Mouse (Mus musculus) hindbrain, embryonic 10.5 days (tissue): Measurements from ENCODE around the gene Slc7a1. TPM values are rescaled to one million over a fixed set of nuclear protein-coding genes. Genes with fewer than 3 reads are reported as not detected.
A peak's percentile ranks its signal among the peaks of the same experiment; 100 is the strongest.

Experiments
- DNase-seq: peaks from one replicate; pipeline ENCODE4 v3.0.0-alpha.2; 2017; ENCODE audit warnings: low spot score
- H3K27ac ChIP-seq: fragments of 300-500 bp; sonication (generic); 2 replicates; pipeline ENCODE4 v1.5.1; 2016; ENCODE audit warnings: mild to moderate bottlenecking, moderate library complexity
- H3K27me3 ChIP-seq: fragments of 300-500 bp; sonication (generic); 2 replicates; pipeline ENCODE4 v1.6.1; 2016; ENCODE audit warnings: mild to moderate bottlenecking; ENCODE audit not compliant: poor library complexity, insufficient read depth, severe bottlenecking
- H3K36me3 ChIP-seq: fragments of 300-500 bp; sonication (generic); 2 replicates; pipeline ENCODE4 v1.6.1; 2016; ENCODE audit warnings: mild to moderate bottlenecking, moderate library complexity
- H3K4me1 ChIP-seq: fragments of 300-500 bp; sonication (generic); replicated peaks from 2 replicates; pipeline ENCODE4 v1.6.1; 2016; ENCODE audit warnings: mild to moderate bottlenecking
- H3K4me3 ChIP-seq: fragments of 300-500 bp; sonication (generic); 2 replicates; pipeline ENCODE4 v1.5.1; 2016; ENCODE audit warnings: mild to moderate bottlenecking, moderate library complexity
- H3K9me3 ChIP-seq: fragments of 300-500 bp; sonication (generic); 2 replicates; pipeline ENCODE4 v1.6.1; 2016; ENCODE audit warnings: mild to moderate bottlenecking, moderate library complexity
- WGBS: fragments of 180-500 bp; shearing (Covaris S2); methylation state at CpG from one replicate; pipeline ENCODE4 v1.1.7; 2016; 5-methylcytosine and 5-hydroxymethylcytosine counted together
- polyA plus RNA-seq: library from polyadenylated mRNA; unstranded; fragments of >200 nt; fragmentation: Nextera tagmentation; extraction: Ambion mirVana; gene quantifications from 2 replicates; pipeline ENCODE4 v1.2.1, GENCODE M21; 2016

Slc7a1 gene
- polyA plus RNA-seq, 1 experiment from 2014 or later: 10.8 TPM

- H3K36me3 ChIP-seq: no peaks in the 10 kb centered on the region
- H3K4me1 ChIP-seq: no peaks in the 10 kb centered on the region
- WGBS: 92% methylated on average over 4 of the region's 4 CpGs
- no peaks in the 10 kb centered on the region for H3K27me3 ChIP-seq
- H3K9me3 ChIP-seq: 0 out of 2 replicates have a peak, but pooled peaks cover under 1% of the 10 kb centered on the region
- H3K4me3 ChIP-seq: no peak overlapping the region
- DNase-seq: no peak
- H3K27ac ChIP-seq: no peak overlapping the region
Measured at GRCm38 (mm10) chr5:148412504-148412903, 12.8 kb upstream of the Slc7a1 start.

GRCm38 (mm10) chr5:148409465-148409864 is 9.8 kb upstream of the Slc7a1 start:
- no peak for DNase-seq
- 88% methylated on average over 8 of the region's 8 CpGs for WGBS

GRCm38 (mm10) chr5:148406913-148407312 is 7.2 kb upstream of the Slc7a1 start:
- no peaks in the 10 kb centered on the region for H3K4me1 ChIP-seq
- 89% methylated on average over 2 of the region's 2 CpGs for WGBS
- no peak overlapping the region for H3K27ac ChIP-seq
- H3K27me3 ChIP-seq: no peaks in the 10 kb centered on the region; the same call in 1 of the 2 replicates
- no peak overlapping the region for H3K4me3 ChIP-seq
- H3K36me3 ChIP-seq: no peaks in the 10 kb centered on the region
- no peak for DNase-seq
- H3K9me3 ChIP-seq: peaks cover 5% of the 10 kb centered on the region; the same call in 1 of the 2 replicates

More at GRCm38 (mm10) chr5:148409465-148409864, 9.8 kb upstream of the Slc7a1 start:
- Histone ChIP-seq H3K36me3 (no peaks in the 10 kb centered on the region), H3K4me3 (no peak overlapping the region), H3K4me1 (no peaks in the 10 kb centered on the region), H3K27ac (no peak overlapping the region), H3K27me3 (no peaks in the 10 kb centered on the region), H3K9me3 (peaks cover 5% of the 10 kb centered on the region; the same call in 1 of the 2 replicates)

DNA sequence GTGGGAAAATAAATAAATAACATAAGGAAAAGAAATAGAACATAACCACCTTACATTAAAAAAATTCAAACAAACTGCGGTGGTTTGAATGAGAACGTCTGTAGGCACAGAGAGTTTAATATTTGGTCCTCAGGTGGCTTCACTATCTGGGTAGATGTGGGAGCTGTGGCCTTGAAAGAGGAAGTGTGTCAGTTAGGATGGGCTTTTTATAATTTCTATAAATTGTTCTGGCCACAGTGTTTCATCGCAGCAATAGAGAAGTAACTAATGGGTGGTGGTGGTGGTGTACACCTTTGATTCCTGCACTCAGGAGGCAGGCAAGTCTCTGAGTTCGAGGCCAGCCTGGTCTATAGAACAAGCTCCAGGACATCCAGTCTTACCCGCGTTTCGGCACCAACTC is 4.8 kb upstream of the Slc7a1 start:
- H3K36me3 ChIP-seq: no peaks in the 10 kb centered on the region
- H3K27me3 ChIP-seq: peaks cover 19% of the 10 kb centered on the region
- peaks cover 6% of the 10 kb centered on the region; the same call in 1 of the 2 replicates for H3K4me1 ChIP-seq
- H3K27ac ChIP-seq: no peak overlapping the region
- no peak overlapping the region for H3K4me3 ChIP-seq
- peaks cover 5% of the 10 kb centered on the region; the same call in 1 of the 2 replicates for H3K9me3 ChIP-seq
- WGBS: 94% methylated on average over 7 of the region's 7 CpGs
- DNase-seq: no peak

DNA sequence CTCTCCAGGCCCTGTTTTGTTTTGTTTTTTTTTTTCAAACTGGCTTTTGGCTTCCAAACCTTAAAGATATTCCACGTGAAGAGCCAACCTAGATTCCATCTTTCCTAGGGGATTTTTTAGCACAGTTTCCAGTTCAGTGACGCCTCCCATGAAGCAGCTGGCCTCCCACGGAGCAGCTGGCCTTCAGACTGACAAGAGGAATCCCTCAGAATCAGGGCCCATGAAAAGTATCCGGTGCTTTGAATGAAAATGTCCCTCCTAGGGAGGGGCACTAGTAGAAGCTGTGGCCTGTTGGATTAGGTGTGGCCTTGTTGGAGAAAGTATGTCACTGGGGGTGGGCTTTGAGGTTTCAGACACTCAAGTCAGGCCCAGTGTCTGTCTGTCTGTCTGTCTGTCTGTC is 2.9 kb upstream of the Slc7a1 start:
- WGBS: 40% methylated on average over 4 of the region's 4 CpGs
- no peak for DNase-seq
- peaks cover 19% of the 10 kb centered on the region for H3K27me3 ChIP-seq
- no peak overlapping the region for H3K27ac ChIP-seq
- H3K4me1 ChIP-seq: peaks cover 23% of the 10 kb centered on the region
- H3K36me3 ChIP-seq: no peaks in the 10 kb centered on the region
- H3K9me3 ChIP-seq: peaks cover 5% of the 10 kb centered on the region; the same call in 1 of the 2 replicates
- no peak overlapping the region for H3K4me3 ChIP-seq

DNA sequence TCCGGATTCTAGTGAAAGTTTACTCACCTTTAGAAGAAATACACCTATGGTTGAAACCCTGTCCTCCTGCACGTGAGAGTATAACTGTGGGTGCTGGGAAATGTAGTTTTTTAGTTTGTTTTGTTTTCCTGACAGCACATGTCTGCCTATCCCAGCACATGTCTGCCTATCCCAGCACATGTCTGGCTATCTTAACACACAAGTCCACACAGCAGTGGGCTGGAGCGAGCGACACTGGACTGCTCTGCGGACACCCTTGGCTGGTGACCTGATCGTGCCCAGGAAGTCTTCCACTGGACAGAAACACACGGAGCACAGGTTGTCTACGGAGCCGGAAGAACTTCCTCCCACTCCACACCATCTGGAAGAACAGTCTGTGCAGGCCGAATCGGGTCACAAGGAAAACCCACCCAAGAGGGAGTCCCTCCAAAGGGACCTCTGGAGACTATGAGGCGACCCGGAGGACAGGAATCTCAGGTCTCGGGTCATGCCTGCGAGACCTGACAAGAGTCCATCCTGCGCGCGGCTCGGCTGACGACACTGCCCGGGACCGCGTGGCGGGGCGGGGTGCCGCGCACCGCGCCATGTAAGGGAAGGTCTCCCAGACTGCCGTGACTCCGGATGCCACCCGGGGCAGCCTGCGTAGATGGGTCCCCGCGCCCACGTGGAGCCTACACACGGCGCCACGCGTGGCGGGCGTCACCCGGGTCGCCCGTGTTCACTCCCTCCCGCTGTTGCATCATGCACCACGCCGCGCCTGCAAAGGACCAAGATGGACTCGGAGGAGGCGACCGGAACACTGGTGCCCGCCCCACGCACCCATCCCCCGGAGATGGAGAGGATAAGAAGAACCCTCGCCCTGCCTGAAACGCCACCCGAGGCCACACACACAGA is 691 bp downstream of the Slc7a1 start:
- 4% methylated on average over 58 of the region's 58 CpGs for WGBS
- peak; percentile 48 for DNase-seq
- Histone ChIP-seq H3K4me3 (peak overlapping the region; percentile 78), H3K9me3 (no peaks in the 10 kb centered on the region), H3K27ac (peak overlapping the region; percentile 90), H3K4me1 (peaks cover 28% of the 10 kb centered on the region), H3K27me3 (peaks cover 19% of the 10 kb centered on the region), H3K36me3 (peaks cover 20% of the 10 kb centered on the region)

DNA sequence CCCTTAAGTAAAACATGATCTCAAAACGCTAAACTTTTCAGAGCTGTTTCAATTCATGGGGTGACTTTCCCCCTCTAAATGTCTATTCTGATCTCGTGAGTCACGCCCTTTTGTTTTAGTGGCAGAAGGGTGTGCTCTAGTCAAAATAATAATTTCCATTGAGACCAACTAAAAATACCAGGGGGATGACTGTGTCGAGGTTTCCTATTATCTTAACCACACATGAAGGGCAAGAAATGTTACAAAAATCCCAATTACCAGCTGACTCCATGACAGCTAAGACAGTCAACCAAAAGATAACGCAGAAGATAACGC is 1.3 kb downstream of the Slc7a1 start:
- peaks cover 23% of the 10 kb centered on the region for H3K36me3 ChIP-seq
- H3K27me3 ChIP-seq: peaks cover 19% of the 10 kb centered on the region
- H3K4me1 ChIP-seq: peaks cover 28% of the 10 kb centered on the region
- no peaks in the 10 kb centered on the region for H3K9me3 ChIP-seq
- peak overlapping the region; percentile 78 for H3K4me3 ChIP-seq
- 67% methylated on average over 6 of the region's 6 CpGs for WGBS
- DNase-seq: no peak
- no peak overlapping the region for H3K27ac ChIP-seq

DNA sequence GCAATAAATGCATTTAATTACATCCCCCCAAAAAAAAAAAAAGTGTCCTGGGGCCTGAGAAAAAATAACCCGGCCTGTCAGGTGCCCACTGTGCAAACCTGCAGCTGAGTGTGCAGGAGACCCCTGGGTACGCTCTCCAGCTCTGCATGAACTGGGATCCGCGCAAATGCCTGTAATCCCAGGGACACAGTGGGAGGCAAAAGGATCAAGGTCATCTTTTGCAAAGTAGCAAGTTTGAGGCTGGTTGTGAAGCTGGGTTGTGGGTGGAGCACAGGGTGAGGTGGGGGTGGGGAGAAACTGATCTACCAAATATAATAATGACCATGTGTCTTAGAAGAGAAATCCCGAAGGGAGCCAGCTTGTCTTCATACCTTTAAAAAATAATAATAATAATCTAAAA is 1.8 kb downstream of the Slc7a1 start:
- Histone ChIP-seq H3K27me3 (peaks cover 19% of the 10 kb centered on the region), H3K4me1 (peaks cover 28% of the 10 kb centered on the region), H3K27ac (no peak overlapping the region), H3K36me3 (peaks cover 26% of the 10 kb centered on the region), H3K4me3 (no peak overlapping the region), H3K9me3 (no peaks in the 10 kb centered on the region)
- DNase-seq: no peak
- WGBS: 60% methylated on average over 5 of the region's 5 CpGs

- peaks cover 28% of the 10 kb centered on the region for H3K4me1 ChIP-seq
- H3K27ac ChIP-seq: no peak overlapping the region
- no peaks in the 10 kb centered on the region for H3K9me3 ChIP-seq
- peaks cover 26% of the 10 kb centered on the region for H3K36me3 ChIP-seq
- peaks cover 19% of the 10 kb centered on the region for H3K27me3 ChIP-seq
- no peak overlapping the region for H3K4me3 ChIP-seq
- DNase-seq: no peak
- 95% methylated on average over 4 of the region's 4 CpGs for WGBS
Measured at GRCm38 (mm10) chr5:148397418-148397817, 2.3 kb downstream of the Slc7a1 start.

GRCm38 (mm10) chr5:148393316-148393715 is 6.4 kb downstream of the Slc7a1 start:
- no peaks in the 10 kb centered on the region for H3K27me3 ChIP-seq
- H3K27ac ChIP-seq: no peak overlapping the region
- H3K4me1 ChIP-seq: peaks cover 10% of the 10 kb centered on the region
- WGBS: 89% methylated on average over 8 of the region's 8 CpGs
- peaks cover 35% of the 10 kb centered on the region for H3K36me3 ChIP-seq
- no peaks in the 10 kb centered on the region for H3K9me3 ChIP-seq
- no peak overlapping the region for H3K4me3 ChIP-seq
- DNase-seq: no peak

DNA sequence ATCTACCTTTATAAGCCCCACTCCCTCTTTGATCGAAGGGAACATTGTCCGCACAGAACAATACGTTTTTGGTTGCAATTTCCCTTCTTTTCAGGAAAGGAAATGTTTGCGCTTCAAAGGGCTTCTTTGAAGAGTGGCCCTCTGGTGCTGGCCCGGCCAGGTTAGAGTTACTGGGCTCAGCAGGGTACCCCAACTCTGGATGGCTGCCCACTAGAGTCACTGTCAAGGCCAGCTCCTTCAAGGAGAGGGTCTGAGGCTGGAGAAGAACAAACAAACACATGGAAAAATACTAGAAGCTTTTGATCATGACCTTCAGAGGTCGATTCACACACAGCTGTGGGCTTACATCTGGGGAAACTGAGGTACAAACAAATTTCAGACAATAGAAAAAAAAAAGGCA is 6.9 kb downstream of the Slc7a1 start:
- 80% methylated on average over 6 of the region's 6 CpGs for WGBS
- H3K27me3 ChIP-seq: no peaks in the 10 kb centered on the region
- H3K4me3 ChIP-seq: no peak overlapping the region
- peaks cover 35% of the 10 kb centered on the region for H3K36me3 ChIP-seq
- DNase-seq: no peak
- H3K27ac ChIP-seq: no peak overlapping the region
- peaks cover 5% of the 10 kb centered on the region; the same call in 1 of the 2 replicates for H3K4me1 ChIP-seq
- H3K9me3 ChIP-seq: 0 out of 2 replicates have a peak, but pooled peaks cover under 1% of the 10 kb centered on the region

GRCm38 (mm10) chr5:148389007-148389970 is 10.4 kb downstream of the Slc7a1 start:
- DNase-seq: no peak
- peaks cover 6% of the 10 kb centered on the region for H3K4me1 ChIP-seq
- WGBS: 93% methylated on average over 15 of the region's 15 CpGs
- H3K9me3 ChIP-seq: 0 out of 2 replicates have a peak, but pooled peaks cover 2% of the 10 kb centered on the region
- H3K36me3 ChIP-seq: peaks cover 21% of the 10 kb centered on the region
- no peaks in the 10 kb centered on the region for H3K27me3 ChIP-seq
- no peak overlapping the region for H3K4me3 ChIP-seq
- H3K27ac ChIP-seq: no peak overlapping the region
